Mouse (Mus musculus): ENCODE measurements around the gene Man1b1. TPM values are rescaled to one million over a fixed set of nuclear protein-coding genes. Genes with fewer than 3 reads are reported as not detected.

Man1b1 gene
- polyA plus RNA-seq, 1 experiment from 2014 or later: 47.0 TPM

- Histone ChIP-seq H3K4me1 (peaks cover 27% of the 10 kb centered on the region), H3K27ac (no peak overlapping the region), H3K4me2 (peak overlapping the region; percentile 97), H3K27me3 (0 out of 2 replicates have a peak, but pooled peaks cover 3% of the 10 kb centered on the region), H3K9ac (peak overlapping the region; percentile 33), H3K9me3 (no peaks in the 10 kb centered on the region), H3K4me3 (peak overlapping the region; percentile 63), H3K36me3 (peaks cover 25% of the 10 kb centered on the region)
- ATAC-seq (ENCODE audit: insufficient number of reproducible peaks, low FRiP score, low TSS enrichment, low read depth): no peak
- WGBS: under 1% methylated on average over 42 of the region's 42 CpGs
Measured at GRCm38 (mm10) chr2:25372644-25373391, 40.7 kb downstream of the Man1b1 start.

- peaks cover 27% of the 10 kb centered on the region for H3K4me1 ChIP-seq
- no peak overlapping the region for H3K27ac ChIP-seq
- H3K4me3 ChIP-seq: peak overlapping the region; percentile 63
- H3K36me3 ChIP-seq: peaks cover 31% of the 10 kb centered on the region
- 29% methylated on average over 2 of the region's 2 CpGs for WGBS
- ATAC-seq (ENCODE audit: insufficient number of reproducible peaks, low FRiP score, low TSS enrichment, low read depth): no peak
- H3K9ac ChIP-seq: peak overlapping the region; percentile 33
- no peaks in the 10 kb centered on the region for H3K9me3 ChIP-seq
- H3K27me3 ChIP-seq: 0 out of 2 replicates have a peak, but pooled peaks cover 3% of the 10 kb centered on the region
- peak overlapping the region; percentile 97 for H3K4me2 ChIP-seq
Measured at GRCm38 (mm10) chr2:25373431-25373830, 41.3 kb downstream of the Man1b1 start.

- H3K36me3 ChIP-seq: peaks cover 34% of the 10 kb centered on the region
- H3K9ac ChIP-seq: no peak overlapping the region
- 59% methylated on average over 4 of the region's 4 CpGs for WGBS
- H3K4me2 ChIP-seq: no peak overlapping the region
- no peaks in the 10 kb centered on the region for H3K27me3 ChIP-seq
- H3K4me1 ChIP-seq: peaks cover 25% of the 10 kb centered on the region
- no peak overlapping the region for H3K4me3 ChIP-seq
- no peak overlapping the region for H3K27ac ChIP-seq
- ATAC-seq (ENCODE audit: insufficient number of reproducible peaks, low FRiP score, low TSS enrichment, low read depth): no peak
- H3K9me3 ChIP-seq: no peaks in the 10 kb centered on the region
Measured at GRCm38 (mm10) chr2:25376589-25376988, 44.5 kb downstream of the Man1b1 start.

- no peaks in the 10 kb centered on the region for H3K27me3 ChIP-seq
- no peaks in the 10 kb centered on the region for H3K36me3 ChIP-seq
- ATAC-seq (ENCODE audit: insufficient number of reproducible peaks, low FRiP score, low TSS enrichment, low read depth): no peak
- H3K9ac ChIP-seq: no peak overlapping the region
- no peaks in the 10 kb centered on the region for H3K4me1 ChIP-seq
- H3K9me3 ChIP-seq: no peaks in the 10 kb centered on the region
- H3K27ac ChIP-seq: no peak overlapping the region
- 85% methylated on average over 5 of the region's 5 CpGs for WGBS
- no peak overlapping the region for H3K4me3 ChIP-seq
- H3K4me2 ChIP-seq: no peak overlapping the region
Measured at GRCm38 (mm10) chr2:25384492-25384891, 52.4 kb downstream of the Man1b1 start.

- no peak overlapping the region; the same call in 1 of the 2 replicates for H3K9ac ChIP-seq
- 59% methylated on average over 5 of the region's 5 CpGs for WGBS
- no peaks in the 10 kb centered on the region for H3K9me3 ChIP-seq
- no peaks in the 10 kb centered on the region for H3K36me3 ChIP-seq
- no peak for ATAC-seq (ENCODE audit: insufficient number of reproducible peaks, low FRiP score, low TSS enrichment, low read depth)
- no peak overlapping the region for H3K27ac ChIP-seq
- peaks cover 21% of the 10 kb centered on the region for H3K4me1 ChIP-seq
- no peak overlapping the region for H3K4me2 ChIP-seq
- no peak overlapping the region for H3K4me3 ChIP-seq
- peaks cover 29% of the 10 kb centered on the region for H3K27me3 ChIP-seq
Measured at GRCm38 (mm10) chr2:25391266-25391665, 59.1 kb downstream of the Man1b1 start.

GRCm38 (mm10) chr2:25394281-25395221, 62.4 kb downstream of the Man1b1 start:
- H3K27ac ChIP-seq: no peak overlapping the region
- peaks cover 23% of the 10 kb centered on the region for H3K4me1 ChIP-seq
- H3K9ac ChIP-seq: no peak overlapping the region
- H3K27me3 ChIP-seq: peaks cover 62% of the 10 kb centered on the region
- 42% methylated on average over 3 of the region's 3 CpGs for WGBS
- no peak overlapping the region for H3K4me3 ChIP-seq
- H3K9me3 ChIP-seq: no peaks in the 10 kb centered on the region
- no peak for ATAC-seq (ENCODE audit: insufficient number of reproducible peaks, low FRiP score, low TSS enrichment, low read depth)
- H3K36me3 ChIP-seq: no peaks in the 10 kb centered on the region
- H3K4me2 ChIP-seq: no peak overlapping the region

- Histone ChIP-seq H3K36me3 (no peaks in the 10 kb centered on the region), H3K9me3 (no peaks in the 10 kb centered on the region), H3K4me3 (peak within 1 kb of the TSS; percentile 36), H3K4me2 (peak within 1 kb of the TSS; percentile 60), H3K27ac (no peak within 1 kb of the TSS), H3K27me3 (peaks cover 76% of the 10 kb centered on the region), H3K9ac (0 out of 2 replicates have a peak within 1 kb of the TSS, but pooled peaks have one; percentile 5), H3K4me1 (peaks cover 31% of the 10 kb centered on the region)
- WGBS: 1% methylated on average over 52 of the region's 57 CpGs
- no peak for ATAC-seq (ENCODE audit: insufficient number of reproducible peaks, low FRiP score, low TSS enrichment, low read depth)
Measured at GRCm38 (mm10) chr2:25395721-25396596, 63.8 kb downstream of the Man1b1 start, which contains the start of gene Entpd2. Gene Entpd2 (plus strand): TSS chr2:25395874.

- H3K4me2 ChIP-seq: peak overlapping the region; percentile 60
- WGBS: 29% methylated on average over 3 of the region's 3 CpGs
- peaks cover 31% of the 10 kb centered on the region for H3K4me1 ChIP-seq
- H3K27me3 ChIP-seq: peaks cover 82% of the 10 kb centered on the region
- H3K9me3 ChIP-seq: no peaks in the 10 kb centered on the region
- ATAC-seq (ENCODE audit: insufficient number of reproducible peaks, low FRiP score, low TSS enrichment, low read depth): no peak
- peak overlapping the region; percentile 36; the same call in 1 of the 2 replicates for H3K4me3 ChIP-seq
- no peak overlapping the region for H3K27ac ChIP-seq
- H3K9ac ChIP-seq: 0 out of 2 replicates have a peak overlapping the region, but pooled peaks have one; percentile 5
- H3K36me3 ChIP-seq: no peaks in the 10 kb centered on the region
Measured at GRCm38 (mm10) chr2:25396597-25396983, 64.5 kb downstream of the Man1b1 start.

- no peaks in the 10 kb centered on the region for H3K36me3 ChIP-seq
- no peak overlapping the region for H3K27ac ChIP-seq
- H3K9ac ChIP-seq: no peak overlapping the region
- peaks cover 31% of the 10 kb centered on the region for H3K4me1 ChIP-seq
- 35% methylated on average over 1 of the region's 1 CpGs for WGBS
- ATAC-seq (ENCODE audit: insufficient number of reproducible peaks, low FRiP score, low TSS enrichment, low read depth): no peak
- H3K4me2 ChIP-seq: no peak overlapping the region
- peaks cover 86% of the 10 kb centered on the region for H3K27me3 ChIP-seq
- no peaks in the 10 kb centered on the region for H3K9me3 ChIP-seq
- H3K4me3 ChIP-seq: no peak overlapping the region
Measured at GRCm38 (mm10) chr2:25397010-25397409, 64.9 kb downstream of the Man1b1 start.

- Histone ChIP-seq H3K9me3 (no peaks in the 10 kb centered on the region), H3K27me3 (peaks cover 90% of the 10 kb centered on the region), H3K36me3 (no peaks in the 10 kb centered on the region), H3K4me2 (no peak overlapping the region), H3K27ac (no peak overlapping the region), H3K4me3 (no peak overlapping the region), H3K4me1 (peaks cover 38% of the 10 kb centered on the region), H3K9ac (no peak overlapping the region)
- no peak for ATAC-seq (ENCODE audit: insufficient number of reproducible peaks, low FRiP score, low TSS enrichment, low read depth)
- WGBS: 85% methylated on average over 7 of the region's 7 CpGs
Measured at GRCm38 (mm10) chr2:25398065-25398464, 65.9 kb downstream of the Man1b1 start.

- Histone ChIP-seq H3K36me3 (no peaks in the 10 kb centered on the region), H3K4me1 (peaks cover 43% of the 10 kb centered on the region), H3K9ac (no peak within 1 kb of the TSS), H3K27ac (no peak within 1 kb of the TSS), H3K4me2 (no peak within 1 kb of the TSS), H3K4me3 (no peak within 1 kb of the TSS), H3K9me3 (no peaks in the 10 kb centered on the region), H3K27me3 (peaks cover 100% of the 10 kb centered on the region)
- 63% methylated on average over 8 of the region's 8 CpGs for WGBS
- ATAC-seq (ENCODE audit: insufficient number of reproducible peaks, low FRiP score, low TSS enrichment, low read depth): no peak
Measured at GRCm38 (mm10) chr2:25399051-25399450, 66.9 kb downstream of the Man1b1 start, which contains the start of gene Npdc1. Gene Npdc1 (plus strand): TSS chr2:25399351.

Measured in limb, embryonic 15.5 days (tissue).